Mouse (Mus musculus) granulocyte monocyte progenitor cell, adult 5-6 weeks (primary cell): ENCODE measurements around the gene Myocos. TPM values are rescaled to one million over a fixed set of nuclear protein-coding genes. Genes with fewer than 3 reads are reported as not detected.
A peak's percentile ranks its signal among the peaks of the same experiment; 100 is the strongest.

Source experiments
- ATAC-seq: replicated peaks from 2 replicates; pipeline ENCODE4 v1.8.0; 2016; ENCODE audit warnings: mild to moderate bottlenecking, moderate TSS enrichment, inconsistent platforms; ENCODE audit not compliant: poor library complexity, severe bottlenecking
- total RNA-seq, 2 experiments: library from RNA; stranded (forward) in 1 of 2; stranded (reverse) in 1 of 2; fragments of 200-712, 200-1000 nt in 1 of 2; fragments of >200 nt in 1 of 2; fragmentation: Nextera tagmentation in 1 of 2; gene quantifications; 2 replicates each; pipeline ENCODE4 v1.2.3; 2014 to 2017

Myocos gene
- total RNA-seq, 2 experiments from 2014 or later, result not detected

DNA sequence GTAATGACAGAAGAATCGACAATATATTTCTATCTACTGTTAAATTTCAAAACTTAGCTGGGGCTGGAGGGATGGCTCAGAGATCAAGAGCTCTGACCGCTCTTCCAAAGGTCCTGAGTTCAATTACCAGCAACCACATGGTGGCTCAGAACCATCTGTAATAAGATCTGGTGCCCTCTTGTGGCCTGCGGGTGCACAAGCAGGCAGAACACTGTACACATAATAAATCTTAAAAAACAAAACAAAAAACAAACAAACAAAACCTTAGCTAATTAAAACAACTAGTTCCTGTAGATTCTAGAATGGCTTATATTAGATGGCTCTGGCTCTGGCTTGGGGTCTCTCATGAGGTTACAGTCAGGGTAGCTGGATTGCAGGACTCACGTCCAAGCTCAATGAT is 37.5 kb downstream of the Myocos start:
- ATAC-seq, result no peak

DNA sequence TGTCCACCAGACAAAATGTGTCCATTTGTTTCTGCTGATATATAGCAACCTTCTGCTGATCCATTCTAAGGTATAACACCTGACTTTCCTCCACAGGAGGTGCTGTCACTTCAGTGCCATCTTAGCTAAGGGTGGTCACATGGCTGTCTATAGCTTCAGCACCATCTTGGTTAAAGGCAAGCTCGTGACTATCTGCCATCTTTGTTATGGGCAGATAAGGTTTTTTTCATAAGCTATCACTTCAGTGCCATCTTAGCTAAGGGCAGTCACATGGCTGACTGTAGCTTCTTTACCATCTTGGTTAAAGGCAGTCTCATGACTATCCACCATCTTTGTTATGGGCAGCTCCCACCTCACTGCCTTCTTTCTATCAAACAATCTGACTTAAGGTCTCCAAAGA is 42.5 kb downstream of the Myocos start:
- peak; percentile 35 for ATAC-seq

DNA sequence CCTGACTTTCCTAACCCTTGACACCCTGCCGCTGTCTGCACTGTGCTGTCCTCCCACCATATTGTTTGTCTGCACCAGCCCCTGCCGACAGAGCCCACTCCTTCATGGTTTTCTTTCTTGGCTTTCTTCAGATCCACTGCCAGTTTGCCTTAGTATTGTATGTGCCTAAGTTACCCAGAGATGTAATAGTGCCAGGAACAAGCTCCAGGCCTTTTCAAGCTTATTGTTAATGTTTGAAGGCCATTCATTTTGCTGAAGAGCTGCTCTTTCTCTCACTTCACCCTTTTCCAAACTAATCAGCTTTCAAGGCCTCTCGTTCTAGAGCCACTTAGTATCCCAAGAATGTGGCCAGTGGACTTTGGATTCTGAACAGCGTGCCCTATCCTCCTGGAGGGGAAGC is 46.8 kb downstream of the Myocos start:
- ATAC-seq, result no peak

DNA sequence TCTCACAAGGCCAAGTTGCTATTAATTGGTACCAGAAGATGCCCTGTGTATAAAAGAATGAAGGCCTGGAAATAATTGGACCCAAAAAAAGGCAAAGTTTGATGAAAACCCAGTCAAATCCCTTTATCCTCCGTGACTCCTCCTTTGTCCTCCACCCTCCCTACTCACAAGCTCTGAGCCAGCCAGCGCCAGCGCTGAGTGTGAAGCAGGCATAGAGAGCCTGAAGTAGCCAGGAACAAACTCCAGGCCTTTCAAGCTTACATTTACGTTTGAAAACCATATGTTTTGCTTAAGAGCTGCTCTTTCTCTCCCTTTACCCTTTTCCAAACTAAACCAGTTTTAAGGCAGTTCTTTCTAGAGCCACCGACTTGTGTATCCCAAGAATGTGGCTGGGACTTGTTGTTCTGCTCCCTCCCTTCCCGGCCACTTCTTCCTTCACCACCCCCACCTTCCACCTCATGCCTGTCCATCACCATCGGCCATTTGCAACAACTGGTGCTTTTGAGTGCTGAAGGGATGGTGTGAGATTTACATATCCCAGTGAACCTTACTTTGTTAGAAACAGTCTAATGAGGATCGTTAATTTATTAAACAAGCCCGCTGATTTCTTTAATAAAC is 48.3 kb downstream of the Myocos start:
- no peak for ATAC-seq

DNA sequence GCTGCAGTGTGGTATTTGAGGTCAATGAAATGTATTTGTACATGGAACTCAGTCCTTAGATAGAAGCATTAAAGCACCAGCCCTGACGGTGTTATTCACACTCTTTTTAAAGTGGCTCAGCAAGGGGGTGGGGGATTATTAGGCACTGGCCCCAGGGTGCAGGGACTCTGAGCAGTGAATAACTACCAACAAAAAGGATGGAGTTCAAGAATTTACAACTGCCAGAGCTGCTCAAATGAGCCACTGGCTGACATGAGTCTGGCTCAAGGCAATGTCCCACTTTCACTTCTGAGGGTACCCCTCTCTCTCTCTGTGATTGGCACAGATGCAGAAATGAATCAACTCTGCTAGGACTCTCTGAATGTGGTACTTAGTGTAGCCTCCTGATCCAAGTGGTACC is 49.9 kb downstream of the Myocos start:
- ATAC-seq, result no peak

DNA sequence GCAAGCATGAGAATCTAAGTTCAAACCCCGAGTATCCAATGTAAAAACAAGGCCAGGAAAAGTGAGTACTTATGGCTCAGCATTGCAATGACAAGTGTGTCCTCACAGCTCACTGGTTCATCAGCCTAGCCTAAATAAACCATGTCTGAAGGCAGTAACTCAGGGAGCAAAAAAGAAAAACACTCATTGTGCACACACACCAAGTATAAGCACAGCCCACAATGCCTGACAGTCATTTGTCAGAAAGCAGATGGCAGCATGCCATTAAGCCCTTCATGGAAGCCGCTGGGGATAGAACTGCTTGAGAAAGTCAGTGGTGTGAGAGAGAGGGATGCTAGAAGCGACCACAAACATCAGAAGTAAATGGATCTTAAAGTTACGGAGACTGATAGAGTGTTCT is 56.7 kb downstream of the Myocos start:
- ATAC-seq, result no peak

DNA sequence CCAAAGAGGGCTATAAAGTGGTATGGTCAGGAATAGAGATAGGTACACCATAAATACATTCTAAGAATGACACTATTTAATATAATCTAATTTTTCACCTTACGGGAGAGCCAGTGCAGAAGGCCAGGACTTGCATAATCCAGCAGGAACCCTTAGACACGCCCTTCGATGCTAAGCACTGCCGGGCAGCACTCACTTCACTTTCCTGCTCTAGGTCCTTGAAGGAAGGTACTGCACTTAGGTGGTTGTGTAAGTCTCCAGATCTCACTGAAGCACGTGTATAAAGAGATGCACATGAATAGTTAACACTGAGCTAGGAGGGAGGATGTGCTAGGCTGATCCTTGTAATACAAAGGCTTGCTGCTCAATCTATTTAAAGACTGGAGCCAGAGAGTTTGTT is 58.4 kb downstream of the Myocos start:
- ATAC-seq, result no peak

DNA sequence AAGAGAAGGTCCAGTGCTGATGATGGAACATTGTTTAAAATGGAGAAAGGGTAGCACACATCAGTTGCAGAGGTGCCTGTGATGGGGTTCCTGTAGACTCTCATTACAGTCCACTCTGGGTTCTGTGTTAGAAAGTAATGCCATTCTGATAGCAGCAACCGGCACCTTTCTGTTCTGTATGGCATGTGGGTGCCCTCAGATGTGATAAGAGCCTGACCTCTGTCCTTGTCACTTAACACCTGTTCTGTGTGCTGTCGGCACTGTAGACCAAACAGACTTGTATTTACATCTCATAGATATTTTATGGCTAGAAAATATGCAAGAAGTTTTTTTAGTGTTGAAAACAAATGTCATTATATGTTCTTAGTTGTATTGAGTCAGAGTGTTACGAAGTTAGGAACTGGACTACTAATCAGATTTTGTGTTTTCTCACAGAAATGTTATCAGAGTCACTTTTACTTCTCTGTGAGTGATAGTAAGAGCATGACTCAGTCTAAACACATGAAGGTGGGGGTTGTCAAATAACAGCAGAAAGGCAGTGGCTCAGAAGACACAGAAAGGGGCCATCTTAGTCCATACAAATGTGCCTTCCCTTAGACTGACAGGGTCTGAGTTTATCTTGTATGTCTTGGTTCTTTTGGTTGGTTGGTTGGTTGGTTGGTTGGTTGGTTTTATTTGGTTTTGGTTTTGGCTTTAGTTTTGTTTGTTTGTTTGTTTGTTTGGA is 60.5 kb downstream of the Myocos start:
- no peak for ATAC-seq

Other genes with a start within 250 kb of the Myocos start
- not detected in 2 replicates for gene Dnm3, start 180.2 kb downstream of the Myocos start, total RNA-seq (2014; fragmentation: Nextera tagmentation)
- not detected in 2 replicates for gene Dnm3, start 180.2 kb downstream of the Myocos start, total RNA-seq (2017)
- gene Mettl13, start 109.7 kb downstream of the Myocos start, total RNA-seq (2014; fragmentation: Nextera tagmentation), result 13.5 and 17.7 TPM in 2 replicates
- gene Mettl13, start 109.7 kb downstream of the Myocos start, total RNA-seq (2017), result 20.3 and 20.6 TPM in 2 replicates
- 27.1 and 31.9 TPM in 2 replicates for gene Vamp4, start 87.7 kb downstream of the Myocos start, total RNA-seq (2014; fragmentation: Nextera tagmentation)
- gene Vamp4, start 87.7 kb downstream of the Myocos start, total RNA-seq (2017), result 26.7 and 27.2 TPM in 2 replicates
- not detected in 2 replicates for gene Myoc, start 19.1 kb downstream of the Myocos start, total RNA-seq (2014; fragmentation: Nextera tagmentation)
- gene Myoc, start 19.1 kb downstream of the Myocos start, total RNA-seq (2017), result not detected in 2 replicates
- gene Prrc2c, start 82.3 kb upstream of the Myocos start, total RNA-seq (2014; fragmentation: Nextera tagmentation), result 226 and 227 TPM in 2 replicates
- gene Prrc2c, start 82.3 kb upstream of the Myocos start, total RNA-seq (2017), result 132 and 152 TPM in 2 replicates
- gene Fmo4, start 155.8 kb upstream of the Myocos start, total RNA-seq (2014; fragmentation: Nextera tagmentation), result not detected in 2 replicates
- gene Fmo4, start 155.8 kb upstream of the Myocos start, total RNA-seq (2017), result not detected in 2 replicates
- not detected in 2 replicates for gene Fmo1, start 208.4 kb upstream of the Myocos start, total RNA-seq (2014; fragmentation: Nextera tagmentation)
- 0.10 TPM in 1 of 2 replicates, not detected in the other for gene Fmo1, start 208.4 kb upstream of the Myocos start, total RNA-seq (2017)
- gene Fmo2, start 240.5 kb upstream of the Myocos start, total RNA-seq (2014; fragmentation: Nextera tagmentation), result not detected in 2 replicates
- not detected in 2 replicates for gene Fmo2, start 240.5 kb upstream of the Myocos start, total RNA-seq (2017)